Mouse (Mus musculus) spleen, adult 2 months (tissue): ENCODE measurements around the gene Rd3l. TPM values are rescaled to one million over a fixed set of nuclear protein-coding genes. Genes with fewer than 3 reads are reported as not detected.

Experiments
- DNase-seq, 2 experiments: peaks; one replicate each; pipeline versions ENCODE4 v3.0.0 to v3.0.0-alpha.2; 2012 to 2021; ENCODE audit warnings: low spot score in 2 of 2, low read depth in 1 of 2
- H3K27ac ChIP-seq: fragments of 200-500 bp; 2 replicates; pipeline ENCODE4 v1.5.1; 2012; ENCODE audit warnings: low read length, inconsistent platforms; ENCODE audit not compliant: insufficient read depth
- H3K27me3 ChIP-seq: fragments of 200-500 bp; 2 replicates; pipeline ENCODE4 v1.6.1; 2012; ENCODE audit warnings: mild to moderate bottlenecking, moderate library complexity, low read length, inconsistent platforms; ENCODE audit not compliant: control insufficient read depth, insufficient read depth
- H3K36me3 ChIP-seq: fragments of 200-500 bp; 2 replicates; pipeline ENCODE4 v1.6.1; 2012; ENCODE audit warnings: mild to moderate bottlenecking, low read length, inconsistent platforms; ENCODE audit not compliant: control insufficient read depth, insufficient read depth
- H3K4me1 ChIP-seq: fragments of 200-500 bp; 2 replicates; pipeline ENCODE4 v1.6.1; 2011; ENCODE audit warnings: inconsistent platforms; ENCODE audit not compliant: control insufficient read depth, insufficient read depth, insufficient read length
- H3K4me3 ChIP-seq: fragments of 200-500 bp; 2 replicates; pipeline ENCODE4 v1.5.1; 2011; ENCODE audit warnings: mild to moderate bottlenecking, inconsistent platforms; ENCODE audit not compliant: insufficient read depth, insufficient read length; ENCODE audit errors: extremely low read depth
- CTCF ChIP-seq: fragments of 200-500 bp; IDR thresholded peaks from 2 replicates; pipeline ENCODE4 v1.5.1; 2011; ENCODE audit warnings: mild to moderate bottlenecking, inconsistent platforms; ENCODE audit not compliant: insufficient read depth, insufficient read length, insufficient replicate concordance; ENCODE audit errors: extremely low read depth
- POLR2A ChIP-seq: fragments of 200-500 bp; IDR thresholded peaks from 2 replicates; pipeline ENCODE4 v1.6.1; 2011; ENCODE audit warnings: low read depth, low read length, inconsistent platforms
- WGBS: fragments of 180-500 bp; shearing (Covaris S2); methylation state at CpG from one replicate; pipeline ENCODE4 v1.1.7; 2018; 5-methylcytosine and 5-hydroxymethylcytosine counted together
- polyA plus RNA-seq: library from polyadenylated mRNA; depleted of rRNA; stranded (reverse); fragments of >200 nt; gene quantifications from 2 replicates; pipeline ENCODE4 v1.2.3, GENCODE M21; 2012; rRNA removed

Gene Rd3l
- polyA plus RNA-seq, 1 experiment: not detected

GRCm38 (mm10) chr12:111938623-111939177, 42.4 kb downstream of the Rd3l start:
- Histone ChIP-seq H3K4me1 (no peaks in the 10 kb centered on the region), H3K36me3 (no peaks in the 10 kb centered on the region), H3K27me3 (no peaks in the 10 kb centered on the region), H3K27ac (no peak overlapping the region), H3K4me3 (no peak overlapping the region)
- no peak for DNase-seq
- no peak for TF ChIP-seq POLR2A
- no peak for TF ChIP-seq CTCF
- WGBS: 75% methylated on average over 1 of the region's 1 CpGs

GRCm38 (mm10) chr12:111936706-111937550, 44.2 kb downstream of the Rd3l start:
- H3K27me3 ChIP-seq: no peaks in the 10 kb centered on the region
- no peak overlapping the region for H3K4me3 ChIP-seq
- no peaks in the 10 kb centered on the region for H3K36me3 ChIP-seq
- TF ChIP-seq CTCF: no peak
- no peak for TF ChIP-seq POLR2A
- no peak overlapping the region for H3K27ac ChIP-seq
- DNase-seq: no peak
- peaks cover 11% of the 10 kb centered on the region; the same call in 1 of the 2 replicates for H3K4me1 ChIP-seq
- 84% methylated on average over 24 of the region's 24 CpGs for WGBS

GRCm38 (mm10) chr12:111933971-111934370, 47.1 kb downstream of the Rd3l start:
- Histone ChIP-seq H3K27ac (no peak overlapping the region), H3K27me3 (no peaks in the 10 kb centered on the region), H3K4me1 (peaks cover 11% of the 10 kb centered on the region; the same call in 1 of the 2 replicates), H3K36me3 (no peaks in the 10 kb centered on the region), H3K4me3 (no peak overlapping the region)
- WGBS: 82% methylated on average over 2 of the region's 2 CpGs
- TF ChIP-seq CTCF: no peak
- TF ChIP-seq POLR2A: no peak
- no peak for DNase-seq

- H3K27ac ChIP-seq: no peak overlapping the region
Observed at GRCm38 (mm10) chr12:111933032-111933704, 47.9 kb downstream of the Rd3l start.

GRCm38 (mm10) chr12:111932513-111932912, 48.6 kb downstream of the Rd3l start:
- no peaks in the 10 kb centered on the region for H3K27me3 ChIP-seq
- H3K4me3 ChIP-seq: no peak overlapping the region
- no peaks in the 10 kb centered on the region for H3K36me3 ChIP-seq
- no peak overlapping the region for H3K27ac ChIP-seq
- no peak for DNase-seq
- 49% methylated on average over 3 of the region's 3 CpGs for WGBS
- no peak for TF ChIP-seq CTCF
- no peak for TF ChIP-seq POLR2A
- peaks cover 11% of the 10 kb centered on the region; the same call in 1 of the 2 replicates for H3K4me1 ChIP-seq

More at GRCm38 (mm10) chr12:111933032-111933704, 47.9 kb downstream of the Rd3l start:
- Histone ChIP-seq H3K27me3 (no peaks in the 10 kb centered on the region), H3K4me1 (peaks cover 11% of the 10 kb centered on the region; the same call in 1 of the 2 replicates), H3K4me3 (no peak overlapping the region), H3K36me3 (no peaks in the 10 kb centered on the region)
- no peak for DNase-seq
- TF ChIP-seq CTCF (no peak), POLR2A (no peak)
- 52% methylated on average over 11 of the region's 11 CpGs for WGBS

- H3K27ac ChIP-seq: no peak overlapping the region
Observed at GRCm38 (mm10) chr12:111931411-111932025, 49.6 kb downstream of the Rd3l start.

More at GRCm38 (mm10) chr12:111931411-111932025, 49.6 kb downstream of the Rd3l start:
- DNase-seq: no peak
- Histone ChIP-seq H3K4me3 (no peak overlapping the region), H3K36me3 (no peaks in the 10 kb centered on the region), H3K4me1 (peaks cover 11% of the 10 kb centered on the region; the same call in 1 of the 2 replicates), H3K27me3 (no peaks in the 10 kb centered on the region)
- whole genome bisulfite sequencing: 88% methylated on average over 9 of the region's 9 CpGs
- TF ChIP-seq POLR2A: no peak
- no peak for TF ChIP-seq CTCF

Other genes starting within 250 kb of the Rd3l start
- 43.5 and 46.4 TPM in 2 replicates for gene Klc1, start 222.5 kb downstream of the Rd3l start, polyA plus RNA-seq
- 5.0 and 6.8 TPM in 2 replicates for gene Xrcc3, start 167.4 kb downstream of the Rd3l start, polyA plus RNA-seq
- gene Zfyve21, start 167.1 kb downstream of the Rd3l start, polyA plus RNA-seq: 13.3 and 14.7 TPM in 2 replicates
- gene Ppp1r13b, start 73.2 kb downstream of the Rd3l start, polyA plus RNA-seq: 13.7 and 13.8 TPM in 2 replicates
- gene Atp5mpl, start 14.3 kb downstream of the Rd3l start, polyA plus RNA-seq: 8.8 and 9.3 TPM in 2 replicates
- 0.02 TPM in 1 of 2 replicates, not detected in the other for gene Tdrd9, start 9.8 kb downstream of the Rd3l start, polyA plus RNA-seq
- gene Aspg, start 125.4 kb upstream of the Rd3l start, polyA plus RNA-seq: 0.08 and 0.54 TPM in 2 replicates
- gene Kif26a, start 164.9 kb upstream of the Rd3l start, polyA plus RNA-seq: 1.8 and 2.1 TPM in 2 replicates